Mouse (Mus musculus): ENCODE results near the gene Dab2ip. TPM values are rescaled to one million over a fixed set of nuclear protein-coding genes. Genes with fewer than 3 reads are reported as not detected.

Dab2ip gene
- total and polyA plus RNA-seq, 3 experiments: 4.9 to 15.6 (median 7.8) TPM

GRCm38 (mm10) chr2:35737467-35738027, 179.5 kb downstream of the Dab2ip start:
- H3K4me2 ChIP-seq (ENCODE audit: insufficient read depth, low read depth, poor library complexity, severe bottlenecking): peak overlapping the region; percentile 39
- 0 out of 2 replicates have a peak overlapping the region, but pooled peaks have one; percentile 5 for H3K27ac ChIP-seq (ENCODE audit: insufficient read depth, low read depth)
- peak; percentile 95 for DNase-seq (ENCODE audit: extremely low read depth)
- no peaks in the 10 kb centered on the region for H3K36me3 ChIP-seq (replicated peaks in 1 of 2; ENCODE audit: control insufficient read depth in 1 of 2, insufficient read depth in 1 of 2, low read length in 1 of 2)
- H3K4me3 ChIP-seq (replicated peaks in 1 of 3; ENCODE audit: low read depth in 2 of 3, low read length in 2 of 3, poor library complexity in 1 of 3): no peak overlapping the region
- TF ChIP-seq CHD1 (IDR thresholded peaks at IDR 0.05; ENCODE audit: low read depth, low read length) (no peak), ZNF384 (IDR thresholded peaks at IDR 0.05; ENCODE audit: low read depth, low read length) (no peak), NRF1 (IDR thresholded peaks at IDR 0.05; ENCODE audit: low read depth, low read length) (no peak; the same call in 1 of the 2 replicates), RCOR1 (conservative IDR thresholded peaks at IDR 0.05; ENCODE audit: low read depth, low read length) (peak; percentile 69; the same call in 1 of the 2 replicates), CHD2 (IDR thresholded peaks at IDR 0.05; ENCODE audit: low read length) (peak; percentile 74), JUN (IDR thresholded peaks at IDR 0.05; ENCODE audit: insufficient read depth, low read depth, low read length) (no peak), IRF4 (IDR thresholded peaks at IDR 0.05; ENCODE audit: low read depth, low read length) (peak; percentile 76), MXI1 (IDR thresholded peaks at IDR 0.05; ENCODE audit: low read depth, low read length) (no peak), POLR2A (IDR thresholded peaks at IDR 0.05; ENCODE audit: low read depth, low read length) (no peak), ZMIZ1 (IDR thresholded peaks at IDR 0.05; ENCODE audit: low read depth, low read length) (0 out of 2 replicates have a peak, but pooled peaks have one; percentile 53), MYC (IDR thresholded peaks at IDR 0.05; ENCODE audit: low read depth, low read length) (0 out of 2 replicates have a peak, but pooled peaks have one; percentile 24), ZC3H11A (IDR thresholded peaks at IDR 0.05; ENCODE audit: low read depth, low read length) (no peak), HCFC1 (IDR thresholded peaks at IDR 0.05; ENCODE audit: low read depth, low read length) (no peak), SMC3 (IDR thresholded peaks at IDR 0.05; ENCODE audit: low read depth, low read length) (0 out of 2 replicates have a peak, but pooled peaks have one; percentile 3), PAX5 (IDR thresholded peaks at IDR 0.05; ENCODE audit: low read length) (no peak), CTCF (conservative IDR thresholded peaks at IDR 0.05 in 1 of 2, IDR thresholded peaks at IDR 0.05 in 1 of 2; ENCODE audit: low read depth in 2 of 2, low read length in 2 of 2) (no peak), GABPA (IDR thresholded peaks at IDR 0.05; ENCODE audit: insufficient replicate concordance, low read depth, low read length) (no peak), UBTF (IDR thresholded peaks at IDR 0.05; ENCODE audit: low read depth, low read length) (no peak), JUND (conservative IDR thresholded peaks at IDR 0.05; ENCODE audit: low read depth, low read length) (no peak), TCF12 (IDR thresholded peaks at IDR 0.05; ENCODE audit: low read depth, low read length) (peak; percentile 94), BHLHE40 (IDR thresholded peaks at IDR 0.05; ENCODE audit: low read depth, low read length) (peak; percentile 62), ETS1 (conservative IDR thresholded peaks at IDR 0.05; ENCODE audit: low read depth, low read length) (peak; percentile 79), NELFE (IDR thresholded peaks at IDR 0.05; ENCODE audit: low read depth, low read length) (no peak), MEF2A (IDR thresholded peaks at IDR 0.05; ENCODE audit: borderline replicate concordance, low read depth, low read length) (peak; percentile 61; the same call in 1 of the 2 replicates), ELF1 (IDR thresholded peaks at IDR 0.05; ENCODE audit: low read depth, low read length) (0 out of 2 replicates have a peak, but pooled peaks have one; percentile 9), TBP (conservative IDR thresholded peaks at IDR 0.05; ENCODE audit: low read depth, low read length) (0 out of 2 replicates have a peak, but pooled peaks have one; percentile 7), MAFK (IDR thresholded peaks at IDR 0.05; ENCODE audit: insufficient replicate concordance, low read length) (peak; percentile 71), POLR2AphosphoS2 (IDR thresholded peaks at IDR 0.05; ENCODE audit: low read depth, low read length) (no peak), USF2 (conservative IDR thresholded peaks at IDR 0.05; ENCODE audit: low read depth, low read length) (no peak), MAZ (IDR thresholded peaks at IDR 0.05; ENCODE audit: low read depth, low read length) (peak; percentile 87; the same call in 1 of the 2 replicates), USF1 (IDR thresholded peaks at IDR 0.05; ENCODE audit: low read depth, low read length) (no peak), ZKSCAN1 (IDR thresholded peaks at IDR 0.05; ENCODE audit: borderline replicate concordance, low read depth, low read length) (no peak), KAT2A (IDR thresholded peaks at IDR 0.05; ENCODE audit: insufficient replicate concordance, low read length) (peak; percentile 76; the same call in 1 of the 2 replicates), RAD21 (IDR thresholded peaks at IDR 0.05; ENCODE audit: low read depth, low read length) (no peak; the same call in 1 of the 2 replicates), SIN3A (IDR thresholded peaks at IDR 0.05; ENCODE audit: low read length) (peak; percentile 71), E2F4 (IDR thresholded peaks at IDR 0.05; ENCODE audit: insufficient replicate concordance, low read depth, low read length) (no peak), MAX (IDR thresholded peaks at IDR 0.05; ENCODE audit: low read length) (peak; percentile 62), EP300 (IDR thresholded peaks at IDR 0.05; ENCODE audit: low read length) (peak; percentile 94)
- dilution Hi-C loops (cut with MboI; ENCODE audit: extremely low pct_ligation_motif_present, extremely low pct_unique_long_range_greater_than_20kb, low sequenced_read_pairs) (no loop called here), in situ Hi-C loops (cut with MboI; ENCODE audit: low pct_ligation_motif_present, low pct_unique_long_range_greater_than_20kb, low sequenced_read_pairs) (loop anchor here (10.0 kb wide), 2 partner anchors 167 to 193 kb away; no protein-coding TSS in a partner anchor)
- H3K9me3 ChIP-seq (replicated peaks; ENCODE audit: low read length): peaks cover 6% of the 10 kb centered on the region
- no peaks in the 10 kb centered on the region for H3K79me2 ChIP-seq (replicated peaks; ENCODE audit: control insufficient read depth, extremely low read depth, insufficient read depth, poor library complexity, severe bottlenecking)
- peaks cover 28 to 59% of the 10 kb centered on the region in 2 experiments for H3K4me1 ChIP-seq (ENCODE audit: control insufficient read depth in 1 of 2, insufficient read depth in 2 of 2)
- no peaks in the 10 kb centered on the region for H3K27me3 ChIP-seq (replicated peaks)
- H3K9ac ChIP-seq (ENCODE audit: insufficient read depth, low read depth): no peak overlapping the region
